Mouse (Mus musculus) mouse embryonic stem cell (cell line): ENCODE data around the gene Gnao1.

ENCODE experiments used
- in situ Hi-C, 2 experiments: fragments of 300-500 bp; cut with MboI; formaldehyde crosslinking; loops; 1 replicate in 1 of 2; 3 replicates in 1 of 2; pipeline ENCODE4 v1.14.3; 2019 to 2020; ENCODE audit warnings: low sequenced_read_pairs in 2 of 2, low pct_unique_long_range_greater_than_20kb in 1 of 2, mixed read lengths in 1 of 2; ENCODE audit not compliant: unreplicated experiment in 1 of 2

Gnao1 gene

GRCm38 (mm10) chr8:94013026-94013612, 203.4 kb downstream of the Gnao1 start:
- in situ Hi-C loops: no loop called here
